Mouse (Mus musculus): ENCODE measurements at regions not wholly inside any gene's neighbourhood (a gene's known extent, or its start where the extent isn't known, plus 50 kb on each side); places are given as distances from the start of the nearest gene placed in this dataset.
"Not testable (repeated sequence)": the region's sequence is repeated elsewhere in the genome, so short reads cannot be mapped to it uniquely, and the experiment has no call there.

GRCm38 (mm10) chr12:115193482-115194103 lies 853.9 kb upstream of the Zfp386 start:
- Histone ChIP-seq H3K9ac (ENCODE audit: control insufficient read depth, low read depth, low read length, poor library complexity, severe bottlenecking) (no peak overlapping the region), H3K4me3 (ENCODE audit: control insufficient read depth in 1 of 2, insufficient read depth in 1 of 2, low read depth in 2 of 2, low read length in 2 of 2) (no peak overlapping the region), H3K4me1 (ENCODE audit: control insufficient read depth in 1 of 2, insufficient read depth in 2 of 2, low read length in 2 of 2) (no peaks in the 10 kb centered on the region), H3K27ac (ENCODE audit: control insufficient read depth, low read depth, low read length) (no peak overlapping the region), H3K79me2 (ENCODE audit: control insufficient read depth, insufficient read depth, low read length, poor library complexity) (no peaks in the 10 kb centered on the region), H3K27me3 (ENCODE audit: control insufficient read depth in 1 of 2, insufficient read depth in 2 of 2, low read length in 2 of 2) (no peaks in the 10 kb centered on the region), H3K9me3 (replicated peaks; ENCODE audit: insufficient read depth, low read length) (no peaks in the 10 kb centered on the region), H3K36me3 (ENCODE audit: control insufficient read depth in 1 of 2, insufficient read depth in 2 of 2, low read length in 2 of 2) (no peaks in the 10 kb centered on the region)
- no peak for DNase-seq (ENCODE audit: low read depth, low spot score)
- no peak for TF ChIP-seq ZMIZ1 (IDR thresholded peaks at IDR 0.05; ENCODE audit: low read depth, low read length)
- TF ChIP-seq RCOR1 (IDR thresholded peaks at IDR 0.05; ENCODE audit: low read depth, low read length) = no peak

GRCm38 (mm10) chr12:115197322-115198117 lies 850.0 kb upstream of the Zfp386 start:
- TF ChIP-seq MAX (IDR thresholded peaks at IDR 0.05; ENCODE audit: low read length) = no peak
- peak; percentile 8 for TF ChIP-seq RAD21 (IDR thresholded peaks at IDR 0.05; ENCODE audit: low read depth, low read length)
- no peak for DNase-seq (ENCODE audit: low read depth, low spot score)

GRCm38 (mm10) chr12:115207833-115208448 lies 839.6 kb upstream of the Zfp386 start:
- H3K4me1 ChIP-seq (ENCODE audit: control insufficient read depth in 1 of 2, insufficient read depth in 2 of 2, low read length in 2 of 2); DNase-seq (ENCODE audit: low read depth, low spot score): not testable (repeated sequence)

More at GRCm38 (mm10) chr12:115197322-115198117, 850.0 kb upstream of the Zfp386 start:
- Histone ChIP-seq H3K27me3 (ENCODE audit: control insufficient read depth in 1 of 2, insufficient read depth in 2 of 2, low read length in 2 of 2) (no peaks in the 10 kb centered on the region), H3K27ac (ENCODE audit: control insufficient read depth, low read depth, low read length) (no peak overlapping the region), H3K9ac (ENCODE audit: control insufficient read depth, low read depth, low read length, poor library complexity, severe bottlenecking) (no peak overlapping the region), H3K9me3 (replicated peaks; ENCODE audit: insufficient read depth, low read length) (no peaks in the 10 kb centered on the region), H3K79me2 (ENCODE audit: control insufficient read depth, insufficient read depth, low read length, poor library complexity) (no peaks in the 10 kb centered on the region), H3K4me1 (ENCODE audit: control insufficient read depth in 1 of 2, insufficient read depth in 2 of 2, low read length in 2 of 2) (no peaks in the 10 kb centered on the region), H3K4me3 (ENCODE audit: control insufficient read depth in 1 of 2, insufficient read depth in 1 of 2, low read depth in 2 of 2, low read length in 2 of 2) (no peak overlapping the region), H3K36me3 (ENCODE audit: control insufficient read depth in 1 of 2, insufficient read depth in 2 of 2, low read length in 2 of 2) (no peaks in the 10 kb centered on the region)

GRCm38 (mm10) chr12:115222671-115223070 lies 824.9 kb upstream of the Zfp386 start:
- no peak overlapping the region for H3K27ac ChIP-seq (ENCODE audit: control insufficient read depth, low read depth, low read length)
- no peaks in the 10 kb centered on the region for H3K4me1 ChIP-seq (ENCODE audit: control insufficient read depth in 1 of 2, insufficient read depth in 2 of 2, low read length in 2 of 2)
- H3K79me2 ChIP-seq (ENCODE audit: control insufficient read depth, insufficient read depth, low read length, poor library complexity) = no peaks in the 10 kb centered on the region
- H3K4me3 ChIP-seq (ENCODE audit: control insufficient read depth in 1 of 2, insufficient read depth in 1 of 2, low read depth in 2 of 2, low read length in 2 of 2) = no peak overlapping the region
- H3K36me3 ChIP-seq (ENCODE audit: control insufficient read depth in 1 of 2, insufficient read depth in 2 of 2, low read length in 2 of 2) = no peaks in the 10 kb centered on the region
- no peak overlapping the region for H3K9ac ChIP-seq (ENCODE audit: control insufficient read depth, low read depth, low read length, poor library complexity, severe bottlenecking)
- H3K27me3 ChIP-seq (ENCODE audit: control insufficient read depth in 1 of 2, insufficient read depth in 2 of 2, low read length in 2 of 2) = no peaks in the 10 kb centered on the region
- DNase-seq (ENCODE audit: low read depth, low spot score) = no peak
- no peaks in the 10 kb centered on the region for H3K9me3 ChIP-seq (replicated peaks; ENCODE audit: insufficient read depth, low read length)
- TF ChIP-seq SIN3A (IDR thresholded peaks at IDR 0.05; ENCODE audit: low read length) (no peak), POLR2A (IDR thresholded peaks at IDR 0.05; ENCODE audit: control insufficient read depth in 1 of 2, insufficient read depth in 1 of 2, low read depth in 1 of 2, low read length in 2 of 2, poor library complexity in 1 of 2) (no peak), RAD21 (IDR thresholded peaks at IDR 0.05; ENCODE audit: low read depth, low read length) (no peak), ZMIZ1 (IDR thresholded peaks at IDR 0.05; ENCODE audit: low read depth, low read length) (no peak), ZNF384 (IDR thresholded peaks at IDR 0.05; ENCODE audit: low read depth, low read length) (no peak), KAT2A (conservative IDR thresholded peaks at IDR 0.05; ENCODE audit: low read depth, low read length) (no peak), CHD2 (IDR thresholded peaks at IDR 0.05; ENCODE audit: low read length) (no peak), JUND (IDR thresholded peaks at IDR 0.05; ENCODE audit: low read depth, low read length) (no peak), SMC3 (IDR thresholded peaks at IDR 0.05; ENCODE audit: low read depth, low read length) (no peak), GATA1 (IDR thresholded peaks at IDR 0.05; ENCODE audit: low read depth, low read length) (no peak), UBTF (IDR thresholded peaks at IDR 0.05; ENCODE audit: borderline replicate concordance, insufficient read depth, low read depth, low read length) (no peak), USF2 (IDR thresholded peaks at IDR 0.05; ENCODE audit: borderline replicate concordance in 1 of 2, insufficient read depth in 1 of 2, low read depth in 1 of 2, low read length in 2 of 2) (no peak), TBP (IDR thresholded peaks at IDR 0.05; ENCODE audit: low read depth, low read length) (no peak), TCF12 (IDR thresholded peaks at IDR 0.05; ENCODE audit: low read depth, low read length) (no peak), CTCF (IDR thresholded peaks at IDR 0.05 in 2 of 3, conservative IDR thresholded peaks at IDR 0.05 in 1 of 3; ENCODE audit: control insufficient read depth in 1 of 3, insufficient read depth in 1 of 3, low read depth in 2 of 3, low read length in 3 of 3, poor library complexity in 1 of 3, severe bottlenecking in 1 of 3) (no peak), NELFE (IDR thresholded peaks at IDR 0.05; ENCODE audit: low read depth, low read length) (no peak)

More at GRCm38 (mm10) chr12:115207833-115208448, 839.6 kb upstream of the Zfp386 start:
- H3K79me2 ChIP-seq (ENCODE audit: control insufficient read depth, insufficient read depth, low read length, poor library complexity); H3K27me3 ChIP-seq (ENCODE audit: control insufficient read depth in 1 of 2, insufficient read depth in 2 of 2, low read length in 2 of 2); H3K4me3 ChIP-seq (ENCODE audit: control insufficient read depth in 1 of 2, insufficient read depth in 1 of 2, low read depth in 2 of 2, low read length in 2 of 2); H3K36me3 ChIP-seq (ENCODE audit: control insufficient read depth in 1 of 2, insufficient read depth in 2 of 2, low read length in 2 of 2); H3K9me3 ChIP-seq (replicated peaks; ENCODE audit: insufficient read depth, low read length); H3K27ac ChIP-seq (ENCODE audit: control insufficient read depth, low read depth, low read length); H3K9ac ChIP-seq (ENCODE audit: control insufficient read depth, low read depth, low read length, poor library complexity, severe bottlenecking): not testable (repeated sequence)

All from MEL (cell line).